8 mouse cellular contexts compared by ENCODE assay signal in genomic region chr5:128601036-128602019, GRCm38 (mm10). TPM values are rescaled to one million over a fixed set of nuclear protein-coding genes. Genes with fewer than 3 reads are reported as not detected.
DNase-seq lines count a peak whose midpoint lies in the region; ATAC-seq and TF ChIP-seq lines count a peak whose summit lies in the region.

No protein-coding gene starts in this region.

- no peak for ATAC-seq in megakaryocyte, adult 5-6 weeks (ENCODE audit: poor library complexity, severe bottlenecking)
- no peak for ATAC-seq in heart, postnatal 0 days (ENCODE audit: insufficient read depth, low read depth)
- ATAC-seq in liver, embryonic 13.5 days (ENCODE audit: low read depth): no peak

- peaks cover 4% of the 10 kb centered on the region; the same call in 1 of the 2 replicates for H3K4me1 ChIP-seq in megakaryocyte, embryonic 14.5 days
- peaks cover 16% of the 10 kb centered on the region; the same call in 1 of the 2 replicates for H3K4me1 ChIP-seq in heart, postnatal 0 days (ENCODE audit: control insufficient read depth, insufficient read depth)
- peaks cover 10% of the 10 kb centered on the region; the same call in 1 of the 2 replicates for H3K4me1 ChIP-seq in liver, embryonic 13.5 days (replicated peaks)

- no peak overlapping the region for H3K27ac ChIP-seq in heart, postnatal 0 days (ENCODE audit: low read depth)
- no peak overlapping the region for H3K27ac ChIP-seq in liver, embryonic 13.5 days

- TF ChIP-seq CTCF in heart, postnatal 0 days (IDR thresholded peaks at IDR 0.05; ENCODE audit: low read depth): no peak

- peaks cover 9% of the 10 kb centered on the region; the same call in 1 of the 2 replicates for H3K9me3 ChIP-seq in megakaryocyte, embryonic 14.5 days
- no peaks in the 10 kb centered on the region for H3K9me3 ChIP-seq in heart, postnatal 0 days (replicated peaks; ENCODE audit: control insufficient read depth, low read length)
- no peaks in the 10 kb centered on the region for H3K9me3 ChIP-seq in liver, embryonic 13.5 days (replicated peaks)

- peak; percentile 37 for DNase-seq in adrenal gland, postnatal 10 days
- no peak for DNase-seq in adrenal gland, adult 8-10 months
- DNase-seq in heart, postnatal 0 days (ENCODE audit: low spot score): no peak
- no peak for DNase-seq in liver, embryonic 13.5 days
- DNase-seq in thymus, postnatal 0 days (ENCODE audit: low spot score): peak; percentile 51
- no peak for DNase-seq in frontal cortex, postnatal 14 days (ENCODE audit: low spot score in 2 of 2)

- peaks cover 53% of the 10 kb centered on the region for H3K27me3 ChIP-seq in megakaryocyte, embryonic 14.5 days (replicated peaks)
- H3K27me3 ChIP-seq in heart, postnatal 0 days (ENCODE audit: control insufficient read depth, insufficient read depth, low read length): peaks cover 84% of the 10 kb centered on the region
- H3K27me3 ChIP-seq in liver, embryonic 13.5 days: peaks cover 86% of the 10 kb centered on the region

- TF ChIP-seq EP300 in heart, postnatal 0 days (IDR thresholded peaks at IDR 0.05; ENCODE audit: low read depth): no peak

- H3K4me2 ChIP-seq in heart, postnatal 0 days (ENCODE audit: low read depth, low read length): peak overlapping the region; percentile 98
- peak overlapping the region; percentile 72 for H3K4me2 ChIP-seq in liver, embryonic 13.5 days

- no peak overlapping the region for H3K9ac ChIP-seq in heart, postnatal 0 days (replicated peaks; ENCODE audit: low read depth, low read length)
- no peak overlapping the region for H3K9ac ChIP-seq in liver, embryonic 13.5 days

- H3K36me3 ChIP-seq in megakaryocyte, embryonic 14.5 days (replicated peaks; ENCODE audit: low read length): no peaks in the 10 kb centered on the region
- no peaks in the 10 kb centered on the region for H3K36me3 ChIP-seq in heart, postnatal 0 days (replicated peaks; ENCODE audit: control insufficient read depth, insufficient read depth, low read length)
- no peaks in the 10 kb centered on the region for H3K36me3 ChIP-seq in liver, embryonic 13.5 days

- H3K4me3 ChIP-seq in megakaryocyte, embryonic 14.5 days (replicated peaks): peak overlapping the region; percentile 59
- peak overlapping the region; percentile 68 for H3K4me3 ChIP-seq in heart, postnatal 0 days (ENCODE audit: low read depth, low read length)
- H3K4me3 ChIP-seq in liver, embryonic 13.5 days (replicated peaks): peak overlapping the region; percentile 55

- WGBS in heart, postnatal 0 days: under 1% methylated on average over 87 of the region's 87 CpGs
- under 1% methylated on average over 74 of the region's 87 CpGs for WGBS in liver, embryonic 13.5 days (ENCODE audit: insufficient replicate concordance)

RNA-seq across cellular contexts. Expression of gene Fzd10, which starts 0.7 kb away (rescaled TPM):
- 1 to 10 TPM in 1 of 2 experiments, under 1 TPM in 1; 0.51 to 2.2 TPM for total RNA-seq in adrenal gland, postnatal 10 days (2021)
- total RNA-seq in adrenal gland, adult 8-10 months (2022): under 1 TPM; 0.43 to 0.80 (median 0.53) TPM
- polyA plus RNA-seq in megakaryocyte, embryonic 14.5 days (2012; ENCODE audit: insufficient read depth, low replicate concordance): not detected in 2 replicates
- not detected in 2 replicates for total RNA-seq in megakaryocyte, adult 5-6 weeks (2015)
- 0.11 TPM in 1 of 2 replicates, not detected in the other for total RNA-seq in megakaryocyte, adult 5-6 weeks (2017)
- total RNA-seq in heart, postnatal 0 days (2014; rRNA removed; ENCODE audit: low replicate concordance): 0.35 and 7.3 TPM in 2 replicates
- 0.04 and 0.19 TPM in 2 replicates for polyA plus RNA-seq in heart, postnatal 0 days (2015; fragmentation: Nextera tagmentation; extraction: Ambion mirVana)
- 0.02 TPM in 1 of 2 replicates, not detected in the other for polyA plus RNA-seq in liver, embryonic 13.5 days (2015; fragmentation: Nextera tagmentation; extraction: Ambion mirVana)
- 3.1 TPM in 2 replicates for polyA plus RNA-seq in thymus, postnatal 0 days (2015; fragmentation: Nextera tagmentation; extraction: Ambion mirVana)

Comparison
In these comparisons a context has a peak if more than half of its experiments do, and no peak if none do; other contexts are left out.
1. DNase-seq: peak in adrenal gland, postnatal 10 days (single experiment) and thymus, postnatal 0 days (single experiment); none in adrenal gland, adult 8-10 months (single experiment), heart, postnatal 0 days (single experiment), liver, embryonic 13.5 days (single experiment) and frontal cortex, postnatal 14 days (0 of 2).
2. Peak in every context shown above with its lines, with median percentiles within 50 percentile points of each other: H3K4me3 ChIP-seq.